Mouse (Mus musculus): ENCODE results near the gene Atp2b2. TPM values are rescaled to one million over a fixed set of nuclear protein-coding genes. Genes with fewer than 3 reads are reported as not detected.

Gene Atp2b2
- polyA plus RNA-seq, 1 experiment from 2014 or later, result 32.2 TPM

DNA sequence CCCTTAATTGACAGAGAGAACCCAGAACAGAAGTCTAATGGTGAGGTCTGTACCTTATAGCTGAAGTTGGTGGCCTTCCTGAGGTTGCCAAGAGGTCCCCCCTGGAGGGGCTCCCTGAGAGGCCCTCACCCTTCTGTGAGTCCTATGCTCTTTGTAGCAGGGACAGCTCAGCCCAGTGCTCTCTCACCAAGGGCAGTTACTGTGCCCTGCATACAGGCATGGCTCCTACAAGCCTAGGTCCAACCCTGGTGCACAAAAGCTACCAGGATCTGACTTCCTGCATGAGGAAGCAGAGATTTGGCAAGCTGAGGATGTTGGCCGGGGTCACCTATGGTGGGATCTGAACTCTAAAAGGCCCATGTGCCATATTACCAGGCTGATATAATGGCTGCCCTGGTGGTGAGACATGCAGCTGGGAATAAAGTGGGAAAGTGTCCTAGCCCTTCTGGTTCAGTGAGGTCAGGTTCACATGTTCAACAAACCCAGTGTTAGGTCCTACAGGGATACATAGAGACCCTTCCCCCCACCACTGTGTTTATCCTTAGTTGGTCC, 186.2 kb downstream of the Atp2b2 start:
- Histone ChIP-seq H3K9me3 (ENCODE audit: control insufficient read depth, low read length) (no peaks in the 10 kb centered on the region), H3K4me3 (replicated peaks; ENCODE audit: low read length) (no peak overlapping the region), H3K27ac (ENCODE audit: low read length) (peak overlapping the region; percentile 80), H3K4me2 (ENCODE audit: low read length) (no peak overlapping the region), H3K36me3 (ENCODE audit: control insufficient read depth, insufficient read depth) (no peaks in the 10 kb centered on the region), H3K27me3 (replicated peaks; ENCODE audit: control insufficient read depth, insufficient read depth, low read length) (no peaks in the 10 kb centered on the region), H3K4me1 (replicated peaks; ENCODE audit: control insufficient read depth, insufficient read depth, low read length) (peaks cover 56% of the 10 kb centered on the region), H3K9ac (replicated peaks; ENCODE audit: low read depth, low read length) (peak overlapping the region; percentile 6; the same call in 1 of the 2 replicates)
- 78% methylated on average over 1 of the region's 1 CpGs for WGBS
- ATAC-seq, result no peak

GRCm38 (mm10) chr6:113855581-113855980, 186.8 kb downstream of the Atp2b2 start:
- Histone ChIP-seq H3K4me1 (replicated peaks; ENCODE audit: control insufficient read depth, insufficient read depth, low read length) (peaks cover 50% of the 10 kb centered on the region), H3K9ac (replicated peaks; ENCODE audit: low read depth, low read length) (no peak overlapping the region), H3K4me3 (replicated peaks; ENCODE audit: low read length) (no peak overlapping the region), H3K36me3 (ENCODE audit: control insufficient read depth, insufficient read depth) (no peaks in the 10 kb centered on the region), H3K4me2 (ENCODE audit: low read length) (no peak overlapping the region), H3K27me3 (replicated peaks; ENCODE audit: control insufficient read depth, insufficient read depth, low read length) (no peaks in the 10 kb centered on the region), H3K27ac (ENCODE audit: low read length) (peak overlapping the region; percentile 80), H3K9me3 (ENCODE audit: control insufficient read depth, low read length) (no peaks in the 10 kb centered on the region)
- ATAC-seq, result peak; percentile 13; the same call in 1 of the 2 replicates

GRCm38 (mm10) chr6:113852318-113852717, 190.1 kb downstream of the Atp2b2 start:
- no peak overlapping the region for H3K9ac ChIP-seq (replicated peaks; ENCODE audit: low read depth, low read length)

GRCm38 (mm10) chr6:113849819-113850218, 192.6 kb downstream of the Atp2b2 start:
- Histone ChIP-seq H3K27ac (ENCODE audit: low read length) (0 out of 2 replicates have a peak overlapping the region, but pooled peaks have one; percentile 8), H3K4me1 (replicated peaks; ENCODE audit: control insufficient read depth, insufficient read depth, low read length) (peaks cover 11% of the 10 kb centered on the region), H3K9ac (replicated peaks; ENCODE audit: low read depth, low read length) (no peak overlapping the region), H3K27me3 (replicated peaks; ENCODE audit: control insufficient read depth, insufficient read depth, low read length) (no peaks in the 10 kb centered on the region), H3K4me3 (replicated peaks; ENCODE audit: low read length) (no peak overlapping the region), H3K9me3 (ENCODE audit: control insufficient read depth, low read length) (no peaks in the 10 kb centered on the region), H3K4me2 (ENCODE audit: low read length) (no peak overlapping the region), H3K36me3 (ENCODE audit: control insufficient read depth, insufficient read depth) (no peaks in the 10 kb centered on the region)
- ATAC-seq, result no peak
- 87% methylated on average over 3 of the region's 3 CpGs for WGBS

More at GRCm38 (mm10) chr6:113852318-113852717, 190.1 kb downstream of the Atp2b2 start:
- Histone ChIP-seq H3K36me3 (ENCODE audit: control insufficient read depth, insufficient read depth) (no peaks in the 10 kb centered on the region), H3K9me3 (ENCODE audit: control insufficient read depth, low read length) (no peaks in the 10 kb centered on the region), H3K4me1 (replicated peaks; ENCODE audit: control insufficient read depth, insufficient read depth, low read length) (peaks cover 31% of the 10 kb centered on the region), H3K4me3 (replicated peaks; ENCODE audit: low read length) (no peak overlapping the region), H3K4me2 (ENCODE audit: low read length) (no peak overlapping the region), H3K27ac (ENCODE audit: low read length) (no peak overlapping the region), H3K27me3 (replicated peaks; ENCODE audit: control insufficient read depth, insufficient read depth, low read length) (no peaks in the 10 kb centered on the region)
- WGBS, result 2% methylated on average over 3 of the region's 3 CpGs
- ATAC-seq, result no peak

DNA sequence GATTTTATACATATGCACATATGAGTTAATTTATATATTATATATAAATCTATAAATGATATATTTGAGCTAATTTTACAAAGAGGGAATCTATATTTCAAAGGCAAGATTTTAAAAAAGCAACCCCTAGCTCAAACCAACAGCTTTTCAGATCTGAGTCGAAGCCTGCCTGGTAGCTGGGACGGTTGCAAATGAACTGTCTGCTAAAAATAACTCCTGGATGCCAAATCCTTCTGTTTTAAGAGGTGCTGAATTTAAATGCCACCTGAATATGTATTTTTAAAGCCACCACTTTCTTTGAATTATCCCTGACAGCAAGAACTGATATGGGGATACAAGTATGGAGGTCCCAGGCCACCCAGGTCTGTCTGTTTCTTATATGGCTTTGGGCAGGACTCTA, 193.8 kb downstream of the Atp2b2 start:
- Histone ChIP-seq H3K27ac (ENCODE audit: low read length) (peak overlapping the region; percentile 69), H3K9ac (replicated peaks; ENCODE audit: low read depth, low read length) (no peak overlapping the region), H3K4me1 (replicated peaks; ENCODE audit: control insufficient read depth, insufficient read depth, low read length) (peaks cover 9% of the 10 kb centered on the region), H3K4me2 (ENCODE audit: low read length) (no peak overlapping the region), H3K9me3 (ENCODE audit: control insufficient read depth, low read length) (no peaks in the 10 kb centered on the region), H3K27me3 (replicated peaks; ENCODE audit: control insufficient read depth, insufficient read depth, low read length) (no peaks in the 10 kb centered on the region), H3K4me3 (replicated peaks; ENCODE audit: low read length) (no peak overlapping the region), H3K36me3 (ENCODE audit: control insufficient read depth, insufficient read depth) (no peaks in the 10 kb centered on the region)
- WGBS, result 42% methylated on average over 2 of the region's 2 CpGs
- ATAC-seq, result peak; percentile 41; the same call in 1 of the 2 replicates

DNA sequence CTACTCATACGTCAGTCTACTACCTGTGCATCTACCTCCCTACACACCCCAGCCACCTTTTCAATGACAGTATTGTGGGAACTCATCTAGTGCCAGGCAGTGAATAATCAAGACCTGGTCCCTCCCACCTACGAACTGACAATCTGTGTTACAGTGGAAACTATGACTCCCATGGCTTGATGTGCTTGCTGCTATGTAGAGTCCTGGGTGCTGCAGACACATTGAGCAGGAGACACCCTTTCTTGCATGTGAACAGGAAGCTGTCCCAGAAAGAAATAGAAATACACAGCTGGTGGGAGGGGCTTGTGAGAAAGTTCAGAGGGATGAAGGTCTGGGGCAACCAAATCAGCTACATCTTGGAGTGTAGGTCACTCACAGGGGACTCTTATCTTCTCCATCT, 195.3 kb downstream of the Atp2b2 start:
- ATAC-seq, result no peak
- H3K27ac ChIP-seq (ENCODE audit: low read length), result no peak overlapping the region
- no peaks in the 10 kb centered on the region for H3K9me3 ChIP-seq (ENCODE audit: control insufficient read depth, low read length)
- WGBS, result 83% methylated on average over 2 of the region's 2 CpGs
- H3K9ac ChIP-seq (replicated peaks; ENCODE audit: low read depth, low read length), result no peak overlapping the region
- peaks cover 9% of the 10 kb centered on the region for H3K4me1 ChIP-seq (replicated peaks; ENCODE audit: control insufficient read depth, insufficient read depth, low read length)
- no peak overlapping the region for H3K4me2 ChIP-seq (ENCODE audit: low read length)
- H3K36me3 ChIP-seq (ENCODE audit: control insufficient read depth, insufficient read depth), result no peaks in the 10 kb centered on the region; the same call in 1 of the 2 replicates
- no peaks in the 10 kb centered on the region for H3K27me3 ChIP-seq (replicated peaks; ENCODE audit: control insufficient read depth, insufficient read depth, low read length)
- H3K4me3 ChIP-seq (replicated peaks; ENCODE audit: low read length), result no peak overlapping the region

DNA sequence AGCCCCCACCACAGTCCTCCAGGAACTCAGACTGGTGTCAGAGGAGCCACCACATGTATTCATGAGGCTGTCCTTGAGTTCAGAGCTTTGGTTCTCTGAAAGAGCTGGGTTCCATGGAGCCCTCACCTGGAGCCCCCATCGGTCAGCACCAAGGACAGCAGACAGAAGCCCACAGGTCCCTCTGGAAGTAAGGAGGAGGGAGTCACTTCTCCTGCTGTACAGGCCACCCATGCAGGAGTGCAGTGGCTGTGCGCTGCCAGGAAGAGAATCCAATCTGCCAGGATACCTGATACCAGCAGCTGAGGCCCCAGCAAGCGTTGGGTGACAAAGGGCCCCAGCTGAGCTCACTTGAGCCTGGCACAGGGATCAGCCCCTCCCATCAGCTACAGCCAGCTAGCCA, 199.2 kb downstream of the Atp2b2 start:
- no peaks in the 10 kb centered on the region for H3K27me3 ChIP-seq (replicated peaks; ENCODE audit: control insufficient read depth, insufficient read depth, low read length)
- ATAC-seq, result no peak
- WGBS, result 14% methylated on average over 3 of the region's 3 CpGs

GRCm38 (mm10) chr6:113838493-113838892, 203.9 kb downstream of the Atp2b2 start:
- Histone ChIP-seq H3K4me2 (ENCODE audit: low read length) (no peak overlapping the region), H3K27me3 (replicated peaks; ENCODE audit: control insufficient read depth, insufficient read depth, low read length) (no peaks in the 10 kb centered on the region), H3K9me3 (ENCODE audit: control insufficient read depth, low read length) (no peaks in the 10 kb centered on the region), H3K36me3 (ENCODE audit: control insufficient read depth, insufficient read depth) (peaks cover 5% of the 10 kb centered on the region; the same call in 1 of the 2 replicates), H3K27ac (ENCODE audit: low read length) (no peak overlapping the region), H3K4me3 (replicated peaks; ENCODE audit: low read length) (no peak overlapping the region), H3K4me1 (replicated peaks; ENCODE audit: control insufficient read depth, insufficient read depth, low read length) (no peaks in the 10 kb centered on the region), H3K9ac (replicated peaks; ENCODE audit: low read depth, low read length) (no peak overlapping the region)
- 39% methylated on average over 1 of the region's 1 CpGs for WGBS
- no peak for ATAC-seq

More for the DNA sequence above, 199.2 kb downstream of the Atp2b2 start:
- no peak overlapping the region for H3K4me3 ChIP-seq (replicated peaks; ENCODE audit: low read length)
- peaks cover 2% of the 10 kb centered on the region; the same call in 1 of the 2 replicates for H3K4me1 ChIP-seq (replicated peaks; ENCODE audit: control insufficient read depth, insufficient read depth, low read length)
- H3K4me2 ChIP-seq (ENCODE audit: low read length), result no peak overlapping the region
- H3K9me3 ChIP-seq (ENCODE audit: control insufficient read depth, low read length), result no peaks in the 10 kb centered on the region
- peaks cover 5% of the 10 kb centered on the region; the same call in 1 of the 2 replicates for H3K36me3 ChIP-seq (ENCODE audit: control insufficient read depth, insufficient read depth)
- H3K27ac ChIP-seq (ENCODE audit: low read length), result no peak overlapping the region
- H3K9ac ChIP-seq (replicated peaks; ENCODE audit: low read depth, low read length), result no peak overlapping the region

- 68% methylated on average over 2 of the region's 2 CpGs for WGBS
- Histone ChIP-seq H3K9me3 (ENCODE audit: control insufficient read depth, low read length) (no peaks in the 10 kb centered on the region), H3K4me2 (ENCODE audit: low read length) (no peak overlapping the region), H3K27ac (ENCODE audit: low read length) (no peak overlapping the region), H3K4me3 (replicated peaks; ENCODE audit: low read length) (no peak overlapping the region), H3K9ac (replicated peaks; ENCODE audit: low read depth, low read length) (no peak overlapping the region), H3K36me3 (ENCODE audit: control insufficient read depth, insufficient read depth) (peaks cover 5% of the 10 kb centered on the region; the same call in 1 of the 2 replicates), H3K4me1 (replicated peaks; ENCODE audit: control insufficient read depth, insufficient read depth, low read length) (no peaks in the 10 kb centered on the region), H3K27me3 (replicated peaks; ENCODE audit: control insufficient read depth, insufficient read depth, low read length) (no peaks in the 10 kb centered on the region)
- no peak for ATAC-seq
Observed at GRCm38 (mm10) chr6:113837740-113838139, 204.7 kb downstream of the Atp2b2 start.

All from forebrain, embryonic 16.5 days (tissue).